Mouse (Mus musculus): ENCODE data around the gene Tdp2. TPM values are rescaled to one million over a fixed set of nuclear protein-coding genes. Genes with fewer than 3 reads are reported as not detected.

Tdp2 gene
- polyA plus RNA-seq, 1 experiment, result 12.9 TPM

DNA sequence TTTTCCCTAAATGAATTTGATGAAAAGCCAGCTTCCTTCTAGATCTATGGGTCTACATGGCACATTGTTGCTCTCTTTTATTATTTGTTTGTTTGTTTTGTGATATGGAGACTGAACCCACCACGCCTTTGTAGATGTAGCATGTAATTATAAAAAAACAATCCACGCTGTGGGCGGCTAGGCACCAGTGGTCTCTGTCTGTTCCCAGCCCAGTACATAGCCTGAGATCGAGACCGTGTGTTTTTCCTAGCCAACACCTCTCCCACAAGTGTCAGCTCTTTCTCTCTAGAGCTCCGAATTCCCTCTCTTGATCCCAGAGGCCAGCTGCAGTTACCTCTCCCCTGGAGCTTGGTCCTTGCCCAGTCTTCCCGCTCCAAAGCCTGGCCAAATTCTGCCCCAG, 36.8 kb downstream of the Tdp2 start:
- DNase-seq (ENCODE audit: low read depth in 1 of 2, low spot score in 2 of 2), result no peak
- Histone ChIP-seq H3K27me3 (ENCODE audit: control insufficient read depth, insufficient read depth, low read length) (no peaks in the 10 kb centered on the region), H3K27ac (ENCODE audit: insufficient read depth, low read length) (no peak overlapping the region), H3K4me3 (ENCODE audit: extremely low read depth, insufficient read depth, insufficient read length) (no peak overlapping the region), H3K4me1 (ENCODE audit: control insufficient read depth, insufficient read depth, insufficient read length) (0 out of 2 replicates have a peak, but pooled peaks cover 5% of the 10 kb centered on the region), H3K36me3 (ENCODE audit: control insufficient read depth, insufficient read depth, low read length) (no peaks in the 10 kb centered on the region)
- WGBS, result 91% methylated on average over 7 of the region's 7 CpGs
- TF ChIP-seq POLR2A (IDR thresholded peaks at IDR 0.05; ENCODE audit: low read depth, low read length), result no peak
- no peak for TF ChIP-seq CTCF (IDR thresholded peaks at IDR 0.05; ENCODE audit: extremely low read depth, insufficient read depth, insufficient read length, insufficient replicate concordance)

DNA sequence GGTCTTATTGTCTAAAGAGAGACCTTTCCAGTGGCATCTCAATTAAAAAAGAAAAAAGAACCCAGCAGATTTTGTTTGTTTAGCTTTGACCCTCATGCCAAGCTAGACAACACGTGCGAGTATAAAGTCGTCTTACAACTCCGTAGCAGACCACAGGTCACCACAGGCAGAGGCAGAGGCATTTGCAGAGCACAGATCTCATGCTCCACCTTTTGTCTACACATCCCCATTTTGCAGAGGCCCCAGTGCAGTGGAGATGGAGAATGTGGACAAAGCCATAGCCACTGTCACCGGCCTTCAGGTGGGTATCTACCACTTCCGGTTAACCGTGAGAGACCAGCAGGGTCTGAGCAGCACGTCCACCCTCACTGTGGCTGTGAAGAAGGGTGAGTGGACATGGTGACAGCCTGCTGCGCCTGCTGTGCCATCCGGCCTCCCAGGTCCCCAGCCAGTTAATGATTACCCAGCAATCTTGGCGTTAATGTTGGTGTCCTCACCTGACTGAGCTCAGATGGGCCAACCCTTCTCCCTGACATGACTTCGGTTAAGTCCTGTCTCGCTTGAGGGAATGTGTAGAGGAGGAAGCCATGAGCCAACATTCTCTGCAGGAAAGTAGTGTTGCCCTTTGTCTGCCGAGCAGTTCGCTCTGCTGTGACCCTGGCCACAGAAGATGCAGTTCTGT, 48.0 kb downstream of the Tdp2 start:
- H3K27me3 ChIP-seq (ENCODE audit: control insufficient read depth, insufficient read depth, low read length), result no peaks in the 10 kb centered on the region
- no peak for DNase-seq (ENCODE audit: low read depth in 1 of 2, low spot score in 2 of 2)
- 87% methylated on average over 15 of the region's 15 CpGs for WGBS
- no peak overlapping the region for H3K4me3 ChIP-seq (ENCODE audit: extremely low read depth, insufficient read depth, insufficient read length)
- no peaks in the 10 kb centered on the region for H3K36me3 ChIP-seq (ENCODE audit: control insufficient read depth, insufficient read depth, low read length)
- TF ChIP-seq POLR2A (IDR thresholded peaks at IDR 0.05; ENCODE audit: low read depth, low read length) (no peak), CTCF (IDR thresholded peaks at IDR 0.05; ENCODE audit: extremely low read depth, insufficient read depth, insufficient read length, insufficient replicate concordance) (no peak)
- H3K27ac ChIP-seq (ENCODE audit: insufficient read depth, low read length), result no peak overlapping the region
- no peaks in the 10 kb centered on the region for H3K4me1 ChIP-seq (ENCODE audit: control insufficient read depth, insufficient read depth, insufficient read length)

DNA sequence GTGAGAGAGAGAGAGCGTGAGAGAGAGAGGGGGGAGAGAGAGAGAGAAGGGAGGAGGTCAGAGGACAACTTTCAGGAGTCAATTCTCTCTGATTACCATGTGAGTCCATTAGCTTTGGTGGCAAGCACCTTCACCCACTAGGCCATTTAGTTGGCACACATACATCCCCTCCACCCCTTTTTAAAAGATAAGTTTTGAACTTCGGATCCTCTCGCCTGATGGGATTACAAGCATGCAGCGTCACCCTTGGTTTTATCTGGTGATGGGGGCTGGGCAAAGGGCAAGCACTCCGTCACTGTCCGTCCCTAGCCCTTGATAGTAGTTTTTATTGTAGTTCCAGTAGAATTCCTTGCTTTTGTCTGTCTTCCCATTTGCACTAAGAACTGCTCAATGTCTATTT, 48.7 kb downstream of the Tdp2 start:
- no peaks in the 10 kb centered on the region for H3K4me1 ChIP-seq (ENCODE audit: control insufficient read depth, insufficient read depth, insufficient read length)
- TF ChIP-seq CTCF (IDR thresholded peaks at IDR 0.05; ENCODE audit: extremely low read depth, insufficient read depth, insufficient read length, insufficient replicate concordance), result no peak
- no peak for TF ChIP-seq POLR2A (IDR thresholded peaks at IDR 0.05; ENCODE audit: low read depth, low read length)
- no peak overlapping the region for H3K27ac ChIP-seq (ENCODE audit: insufficient read depth, low read length)
- no peak overlapping the region for H3K4me3 ChIP-seq (ENCODE audit: extremely low read depth, insufficient read depth, insufficient read length)
- H3K27me3 ChIP-seq (ENCODE audit: control insufficient read depth, insufficient read depth, low read length), result no peaks in the 10 kb centered on the region
- DNase-seq (ENCODE audit: low read depth in 1 of 2, low spot score in 2 of 2), result no peak
- 86% methylated on average over 6 of the region's 6 CpGs for WGBS
- no peaks in the 10 kb centered on the region for H3K36me3 ChIP-seq (ENCODE audit: control insufficient read depth, insufficient read depth, low read length)

DNA sequence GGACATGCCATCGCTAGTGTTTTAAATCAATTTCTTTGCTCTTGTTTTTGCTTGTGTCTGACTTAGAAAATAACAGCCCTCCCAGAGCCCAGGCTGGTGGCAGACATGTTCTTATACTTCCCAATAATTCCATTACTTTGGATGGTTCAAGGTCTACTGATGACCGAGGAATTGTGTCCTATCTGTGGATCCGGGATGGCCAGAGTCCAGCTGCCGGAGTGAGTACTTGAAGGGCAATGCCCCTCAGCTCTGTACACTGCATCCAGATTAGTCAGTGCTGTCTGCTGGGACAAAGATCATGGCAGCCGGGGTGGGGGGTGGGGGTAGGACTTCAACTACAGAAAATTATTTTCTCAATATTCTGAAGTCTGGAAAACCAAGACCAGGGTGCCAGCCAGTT, 49.2 kb downstream of the Tdp2 start:
- TF ChIP-seq POLR2A (IDR thresholded peaks at IDR 0.05; ENCODE audit: low read depth, low read length), result no peak
- TF ChIP-seq CTCF (IDR thresholded peaks at IDR 0.05; ENCODE audit: extremely low read depth, insufficient read depth, insufficient read length, insufficient replicate concordance), result no peak

DNA sequence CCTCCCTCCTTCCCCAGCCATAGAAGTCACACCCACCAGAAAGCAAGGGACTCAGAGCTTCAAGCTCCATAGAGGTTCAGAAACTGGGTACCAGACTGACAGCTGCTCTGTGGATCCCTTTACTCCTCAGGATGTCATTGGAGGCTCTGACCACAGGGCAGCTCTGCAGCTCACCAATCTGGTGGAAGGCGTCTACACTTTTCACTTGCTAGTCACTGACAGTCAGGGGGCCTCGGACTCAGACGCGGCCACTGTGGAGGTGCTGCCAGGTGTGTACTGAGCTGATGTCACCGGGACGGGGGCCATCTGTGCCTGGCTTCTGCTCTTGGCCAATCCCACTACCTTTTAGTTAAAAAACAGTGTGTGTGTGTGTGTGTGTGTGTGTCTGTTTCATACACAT, 50.9 kb downstream of the Tdp2 start:
- Histone ChIP-seq H3K27me3 (ENCODE audit: control insufficient read depth, insufficient read depth, low read length) (no peaks in the 10 kb centered on the region), H3K4me3 (ENCODE audit: extremely low read depth, insufficient read depth, insufficient read length) (no peak overlapping the region), H3K27ac (ENCODE audit: insufficient read depth, low read length) (no peak overlapping the region), H3K36me3 (ENCODE audit: control insufficient read depth, insufficient read depth, low read length) (no peaks in the 10 kb centered on the region), H3K4me1 (ENCODE audit: control insufficient read depth, insufficient read depth, insufficient read length) (no peaks in the 10 kb centered on the region)
- whole genome bisulfite sequencing, result 94% methylated on average over 6 of the region's 6 CpGs
- no peak for DNase-seq (ENCODE audit: low read depth in 1 of 2, low spot score in 2 of 2)
- TF ChIP-seq CTCF (IDR thresholded peaks at IDR 0.05; ENCODE audit: extremely low read depth, insufficient read depth, insufficient read length, insufficient replicate concordance), result no peak
- no peak for TF ChIP-seq POLR2A (IDR thresholded peaks at IDR 0.05; ENCODE audit: low read depth, low read length)

More for the DNA sequence above, 49.2 kb downstream of the Tdp2 start:
- Histone ChIP-seq H3K4me1 (ENCODE audit: control insufficient read depth, insufficient read depth, insufficient read length) (no peaks in the 10 kb centered on the region), H3K36me3 (ENCODE audit: control insufficient read depth, insufficient read depth, low read length) (no peaks in the 10 kb centered on the region), H3K27me3 (ENCODE audit: control insufficient read depth, insufficient read depth, low read length) (no peaks in the 10 kb centered on the region), H3K4me3 (ENCODE audit: extremely low read depth, insufficient read depth, insufficient read length) (no peak overlapping the region), H3K27ac (ENCODE audit: insufficient read depth, low read length) (no peak overlapping the region)
- DNase-seq (ENCODE audit: low read depth in 1 of 2, low spot score in 2 of 2), result no peak
- WGBS, result 91% methylated on average over 5 of the region's 5 CpGs

DNA sequence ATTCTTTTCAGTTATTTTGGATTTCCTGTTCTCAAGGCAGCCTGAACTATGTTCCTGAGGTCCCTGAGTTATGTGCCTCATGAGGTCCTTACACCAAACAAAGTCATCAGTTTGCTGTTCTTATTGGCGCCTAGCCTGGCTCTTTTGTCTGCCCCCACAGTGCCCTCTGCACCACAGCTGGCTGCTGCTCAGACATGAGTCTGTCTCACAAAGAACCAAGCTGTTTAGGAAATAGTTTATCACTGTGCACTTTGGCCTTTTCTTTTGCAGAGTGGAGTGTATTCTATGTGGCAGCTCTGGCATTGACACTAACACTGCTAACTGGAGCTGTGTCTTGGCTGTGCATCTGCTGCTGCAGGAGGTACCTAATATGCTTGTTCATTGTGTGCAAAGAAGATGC, 58.1 kb downstream of the Tdp2 start:
- no peak for DNase-seq (ENCODE audit: low read depth in 1 of 2, low spot score in 2 of 2)
- 85% methylated on average over 1 of the region's 1 CpGs for WGBS
- TF ChIP-seq CTCF (IDR thresholded peaks at IDR 0.05; ENCODE audit: extremely low read depth, insufficient read depth, insufficient read length, insufficient replicate concordance) (no peak), POLR2A (IDR thresholded peaks at IDR 0.05; ENCODE audit: low read depth, low read length) (no peak)

More for the DNA sequence above, 58.1 kb downstream of the Tdp2 start:
- Histone ChIP-seq H3K4me1 (ENCODE audit: control insufficient read depth, insufficient read depth, insufficient read length) (no peaks in the 10 kb centered on the region), H3K27ac (ENCODE audit: insufficient read depth, low read length) (no peak overlapping the region), H3K36me3 (ENCODE audit: control insufficient read depth, insufficient read depth, low read length) (no peaks in the 10 kb centered on the region), H3K4me3 (ENCODE audit: extremely low read depth, insufficient read depth, insufficient read length) (no peak overlapping the region), H3K27me3 (ENCODE audit: control insufficient read depth, insufficient read depth, low read length) (no peaks in the 10 kb centered on the region)

Other genes starting within 250 kb of the Tdp2 start
- gene Ripor2, start 249.5 kb upstream of the Tdp2 start, polyA plus RNA-seq (2012; rRNA removed), result 46.4 and 54.7 TPM in 2 replicates
- gene Armh2, start 90.4 kb upstream of the Tdp2 start, polyA plus RNA-seq (2012; rRNA removed), result 0.11 TPM in 1 of 2 replicates, not detected in the other
- gene Gmnn, start 69.8 kb upstream of the Tdp2 start, polyA plus RNA-seq (2012; rRNA removed), result 1.7 and 2.7 TPM in 2 replicates
- 21.0 and 22.6 TPM in 2 replicates for gene BC005537, start 30.0 kb upstream of the Tdp2 start, polyA plus RNA-seq (2012; rRNA removed)
- 15.8 and 17.7 TPM in 2 replicates for gene Acot13, start 139 bp upstream of the Tdp2 start, polyA plus RNA-seq (2012; rRNA removed)
- 0.01 TPM in 1 of 2 replicates, not detected in the other for gene D130043K22Rik, start 13.5 kb downstream of the Tdp2 start, polyA plus RNA-seq (2012; rRNA removed)
- gene Aldh5a1, start 106.0 kb downstream of the Tdp2 start, polyA plus RNA-seq (2012; rRNA removed), result 0.50 and 0.55 TPM in 2 replicates
- gene Gpld1, start 111.5 kb downstream of the Tdp2 start, polyA plus RNA-seq (2012; rRNA removed), result 0.11 and 0.13 TPM in 2 replicates
- gene Mrs2, start 188.7 kb downstream of the Tdp2 start, polyA plus RNA-seq (2012; rRNA removed), result 11.6 and 12.9 TPM in 2 replicates
- 0.05 and 0.06 TPM in 2 replicates for gene Dcdc2a, start 224.3 kb downstream of the Tdp2 start, polyA plus RNA-seq (2012; rRNA removed)